Mouse (Mus musculus) spleen, embryonic (tissue): ENCODE measurements at regions not wholly inside any gene's neighbourhood (a gene's known extent, or its start where the extent isn't known, plus 50 kb on each side); places are given as distances from the start of the nearest gene placed in this dataset.

Experiments used
- CTCF ChIA-PET: fragments of 350-600 bp; sonication (Branson Sonifier 250); formaldehyde crosslinking; loops from one replicate; lab custom pipeline; 2022; lab: Charles Lee

DNA sequence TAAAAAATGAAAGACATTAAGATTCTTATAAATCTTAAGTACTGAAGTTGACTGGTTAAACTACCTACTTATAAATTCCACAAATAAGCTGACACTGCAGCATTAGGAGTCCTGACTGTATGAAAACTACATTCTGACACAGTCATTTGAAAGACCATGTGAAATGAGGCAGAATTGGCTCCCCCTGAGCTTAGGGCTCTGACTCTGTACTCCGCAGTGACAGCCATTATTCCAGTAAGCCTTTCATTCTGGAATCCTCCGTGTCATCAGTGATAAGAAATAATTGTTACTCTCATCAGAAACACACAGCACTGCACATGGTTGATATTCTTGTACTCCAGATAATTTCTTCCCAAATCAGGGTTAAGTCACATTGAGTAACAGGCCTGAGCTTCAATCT lies 610.3 kb upstream of the Cox7c start:
- CTCF ChIA-PET, result no interaction called here

DNA sequence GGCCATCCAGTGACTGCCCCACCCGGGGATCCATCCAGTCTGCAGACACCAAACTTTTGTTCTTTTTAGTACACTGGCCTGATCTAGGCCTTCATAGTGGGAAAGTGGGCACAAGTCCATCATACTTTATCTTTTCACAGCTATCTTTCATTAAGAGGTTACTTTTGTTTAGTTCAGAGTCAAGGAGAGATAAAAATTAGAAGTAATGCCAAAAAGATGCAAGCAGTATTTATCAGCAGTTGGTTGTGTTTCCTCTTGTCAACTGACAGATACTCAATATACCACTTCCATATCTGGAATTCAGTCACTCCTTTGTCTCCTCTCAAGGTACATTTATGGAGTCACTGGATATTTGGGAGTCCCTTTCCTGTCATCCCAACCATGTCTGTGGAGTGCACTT lies 575.1 kb upstream of the Cox7c start:
- CTCF ChIA-PET, result no interaction called here

GRCm38 (mm10) chr13:86602015-86602414 lies 555.3 kb upstream of the Cox7c start:
- CTCF ChIA-PET, result no interaction called here

DNA sequence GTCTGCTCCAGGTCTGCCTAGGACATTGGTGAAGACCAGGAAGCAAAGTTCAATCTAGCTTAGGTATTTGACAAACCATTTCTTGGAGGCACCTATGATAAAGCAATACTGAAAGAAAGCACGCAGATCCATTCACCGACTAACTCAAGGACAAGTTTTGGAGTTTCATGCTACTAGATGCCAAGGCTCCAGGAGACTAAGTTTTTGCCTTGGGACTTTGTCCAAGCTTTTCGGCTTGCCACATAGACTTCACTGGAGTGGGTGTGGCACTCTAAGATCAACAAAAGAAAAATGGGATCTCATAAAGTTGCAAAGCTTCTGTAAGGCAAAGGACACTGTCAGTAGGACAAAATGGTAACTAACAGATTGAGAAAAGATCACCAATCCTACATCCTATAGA lies 548.4 kb upstream of the Cox7c start:
- CTCF ChIA-PET, result no interaction called here

GRCm38 (mm10) chr13:86571901-86572300 lies 525.2 kb upstream of the Cox7c start:
- CTCF ChIA-PET, result interaction anchor here (0.7 kb wide), 1 partner anchor 1448 kb away, joined by 13 read pairs; no protein-coding TSS in a partner anchor

- CTCF ChIA-PET, result interaction anchor here (0.5 kb wide), 1 partner anchor 541 kb away, joined by 14 read pairs; no protein-coding TSS in a partner anchor
These were observed 508.9 kb upstream of the Cox7c start for GRCm38 (mm10) chr13:86555596-86555995.
